ENCODE assay signal across 14 mouse cellular contexts in the genomic region with DNA sequence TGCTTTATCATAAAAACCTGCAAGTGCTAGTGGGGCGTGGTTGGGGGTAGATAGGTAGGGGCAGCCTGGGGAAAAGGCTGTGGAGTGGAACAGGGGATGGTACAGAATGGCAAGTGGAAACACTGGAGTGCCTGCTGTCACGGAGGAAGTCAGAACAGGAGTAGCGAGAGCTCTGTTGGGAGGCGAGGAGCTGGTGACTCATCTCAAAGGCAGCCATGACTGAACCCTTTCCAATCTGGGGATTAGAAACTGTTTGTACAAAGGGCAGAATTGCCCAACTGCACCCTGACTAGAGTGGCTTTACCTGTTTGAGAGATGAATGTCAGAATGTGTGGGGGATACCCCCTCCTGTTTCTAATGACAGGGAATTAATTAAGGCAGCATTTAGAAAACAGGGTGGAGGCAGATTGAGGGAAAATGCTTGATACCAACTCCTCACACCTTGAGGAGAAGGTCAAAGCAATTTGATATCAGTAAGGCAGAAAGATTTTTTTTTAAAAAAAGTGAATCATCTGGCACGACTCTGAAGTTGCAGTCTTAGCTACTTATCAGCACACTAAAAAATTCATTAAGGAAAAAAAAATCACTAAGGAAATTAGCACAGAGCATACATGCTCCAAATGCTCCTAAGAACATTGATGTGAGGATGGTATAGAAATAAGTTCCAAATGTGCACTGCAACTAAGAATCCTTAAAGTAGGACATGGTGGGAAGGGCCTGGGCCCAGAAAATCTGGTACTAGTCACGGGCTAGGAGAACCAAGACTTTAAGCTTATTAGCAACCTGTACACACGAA. TPM values are rescaled to one million over a fixed set of nuclear protein-coding genes. Genes with fewer than 3 reads are reported as not detected.
A peak's percentile ranks its signal among the peaks of the same experiment; 100 is the strongest.
DNase-seq lines count a peak whose midpoint lies in the region; ATAC-seq lines count a peak whose summit lies in the region.
"Had no signal": no experiment of that assay in that cellular context is flagged by ENCODE, and none has a peak within 500 bp of the region (broad histone marks: within the 10 kb centered on the region; RNA-seq: fewer than 3 reads in every experiment).

No protein-coding gene starts in this region.

- H3K27ac ChIP-seq in intestine, embryonic 15.5 days = no peak overlapping the region
- H3K27ac ChIP-seq in stomach, embryonic 16.5 days (ENCODE audit: low read length) = peak overlapping the region; percentile 34; the same call in 1 of the 2 replicates
- H3K27ac ChIP-seq: embryonic facial prominence, embryonic 12.5 days; heart, embryonic 13.5 days; liver, embryonic 13.5 days had no signal

- no peaks in the 10 kb centered on the region for H3K36me3 ChIP-seq in intestine, embryonic 15.5 days
- no peaks in the 10 kb centered on the region for H3K36me3 ChIP-seq in stomach, embryonic 16.5 days (ENCODE audit: control insufficient read depth, insufficient read depth, low read length)
- H3K36me3 ChIP-seq: embryonic facial prominence, embryonic 12.5 days; heart, embryonic 13.5 days; liver, embryonic 13.5 days had no signal

- H3K4me2 ChIP-seq in intestine, embryonic 15.5 days (replicated peaks) = no peak overlapping the region
- no peak overlapping the region for H3K4me2 ChIP-seq in stomach, embryonic 16.5 days (ENCODE audit: low read depth, low read length)
- H3K4me2 ChIP-seq: embryonic facial prominence, embryonic 12.5 days; heart, embryonic 13.5 days; liver, embryonic 13.5 days had no signal

- intact Hi-C loops in gastrocnemius, postnatal 14 days (cut with DNase I; ENCODE audit: low total_unique reads) = no loop called here

- no peaks in the 10 kb centered on the region for H3K4me1 ChIP-seq in intestine, embryonic 15.5 days (replicated peaks)
- no peaks in the 10 kb centered on the region for H3K4me1 ChIP-seq in stomach, embryonic 16.5 days (ENCODE audit: control insufficient read depth, insufficient read depth, low read length)
- H3K4me1 ChIP-seq: embryonic facial prominence, embryonic 12.5 days; liver, embryonic 13.5 days had no signal

- no peak overlapping the region for H3K9ac ChIP-seq in intestine, embryonic 15.5 days
- no peak overlapping the region for H3K9ac ChIP-seq in stomach, embryonic 16.5 days (ENCODE audit: low read length)
- H3K9ac ChIP-seq: embryonic facial prominence, embryonic 12.5 days; heart, embryonic 13.5 days; liver, embryonic 13.5 days had no signal

- no peak overlapping the region for H3K4me3 ChIP-seq in intestine, embryonic 15.5 days (replicated peaks)
- no peak overlapping the region for H3K4me3 ChIP-seq in stomach, embryonic 16.5 days (replicated peaks; ENCODE audit: low read length)
- H3K4me3 ChIP-seq: embryonic facial prominence, embryonic 12.5 days; heart, embryonic 13.5 days; liver, embryonic 13.5 days had no signal

- DNase-seq in gastrocnemius, postnatal 14 days = peak; percentile 16
- no peak for DNase-seq in gastrocnemius, postnatal 4 days (ENCODE audit: low spot score in 2 of 2)
- DNase-seq in adrenal gland, adult 2 months = peak; percentile 72
- no peak for DNase-seq in frontal cortex, adult 2 months (ENCODE audit: extremely low spot score in 1 of 2, low spot score in 1 of 2)
- no peak for DNase-seq in right cerebral cortex, postnatal 4 days
- DNase-seq: kidney, postnatal 10 days; liver, embryonic 13.5 days; spleen, adult 18-20 months had no signal

- WGBS in intestine, embryonic 15.5 days = 45% methylated on average over 7 of the region's 7 CpGs
- 50% methylated on average over 7 of the region's 7 CpGs for WGBS in stomach, embryonic 16.5 days

- peak; percentile 97 for ATAC-seq in intestine, embryonic 15.5 days
- peak; percentile 95 for ATAC-seq in stomach, embryonic 16.5 days (ENCODE audit: insufficient read depth, low FRiP score)
- no peak for ATAC-seq in cerebellum, adult (ENCODE audit: insufficient number of reproducible peaks, low FRiP score, low TSS enrichment)
- ATAC-seq: activated CD4-positive, CD25-positive, alpha-beta regulatory T cell, adult 4 months had no signal

- H3K27me3 ChIP-seq in intestine, embryonic 15.5 days (replicated peaks) = no peaks in the 10 kb centered on the region
- H3K27me3 ChIP-seq in stomach, embryonic 16.5 days (ENCODE audit: control insufficient read depth, insufficient read depth, low read length) = no peaks in the 10 kb centered on the region
- H3K27me3 ChIP-seq: embryonic facial prominence, embryonic 12.5 days; heart, embryonic 13.5 days; liver, embryonic 13.5 days had no signal

- no peaks in the 10 kb centered on the region for H3K9me3 ChIP-seq in intestine, embryonic 15.5 days
- H3K9me3 ChIP-seq in stomach, embryonic 16.5 days (replicated peaks; ENCODE audit: control insufficient read depth, low read length) = no peaks in the 10 kb centered on the region
- H3K9me3 ChIP-seq: embryonic facial prominence, embryonic 12.5 days; heart, embryonic 13.5 days; liver, embryonic 13.5 days had no signal

RNA-seq across cellular contexts. Expression of a gene that starts 54.7 kb away (rescaled TPM):
- total RNA-seq in gastrocnemius, postnatal 14 days (2021) = 10 to 100 TPM; 65.4 to 67.9 TPM
- 10 to 100 TPM; 64.6 to 71.6 TPM for total RNA-seq in gastrocnemius, postnatal 4 days (2021)
- total RNA-seq in adrenal gland, adult 2 months (2021) = 10 to 100 TPM; 49.3 to 49.4 TPM
- 10.9 and 16.0 TPM in 2 replicates for polyA plus RNA-seq in adrenal gland, adult 2 months (2012; rRNA removed)
- polyA plus RNA-seq in intestine, embryonic 15.5 days (2015; fragmentation: Nextera tagmentation; extraction: Ambion mirVana) = 18.7 and 19.5 TPM in 2 replicates
- polyA plus RNA-seq in stomach, embryonic 16.5 days (2015; fragmentation: Nextera tagmentation; extraction: Ambion mirVana) = 12.0 and 13.1 TPM in 2 replicates
- polyA plus RNA-seq in frontal cortex, adult 2 months (2012; rRNA removed) = 12.7 and 15.6 TPM in 2 replicates

Comparison
In these comparisons a context has a peak if more than half of its experiments do, and no peak if none do; other contexts are left out.
1. DNase-seq: peak in gastrocnemius, postnatal 14 days (single experiment) and adrenal gland, adult 2 months (single experiment); none in gastrocnemius, postnatal 4 days (0 of 2), frontal cortex, adult 2 months (0 of 2) and right cerebral cortex, postnatal 4 days (single experiment).